Mouse (Mus musculus) hindbrain, embryonic 16.5 days (tissue): ENCODE results near the gene Muc3a. TPM values are rescaled to one million over a fixed set of nuclear protein-coding genes. Genes with fewer than 3 reads are reported as not detected.

Experiments used
- polyA plus RNA-seq: library from polyadenylated mRNA; unstranded; fragments of >200 nt; fragmentation: Nextera tagmentation; extraction: Ambion mirVana; gene quantifications from 2 replicates; pipeline ENCODE4 v1.2.1, GENCODE M21; 2015

The Muc3a gene
- polyA plus RNA-seq, 1 experiment from 2014 or later, result 0.55 TPM

Other genes with a start within 250 kb of the Muc3a start
- gene Cldn15, start 245.8 kb downstream of the Muc3a start, polyA plus RNA-seq, result 0.16 and 0.30 TPM in 2 replicates
- gene Plod3, start 225.4 kb downstream of the Muc3a start, polyA plus RNA-seq, result 36.3 and 39.7 TPM in 2 replicates
- 144 and 156 TPM in 2 replicates for gene Znhit1, start 224.4 kb downstream of the Muc3a start, polyA plus RNA-seq
- 14.1 and 17.0 TPM in 2 replicates for gene Vgf, start 186.0 kb downstream of the Muc3a start, polyA plus RNA-seq
- gene Ap1s1, start 166.3 kb downstream of the Muc3a start, polyA plus RNA-seq, result 242 and 260 TPM in 2 replicates
- 0.14 TPM in 1 of 2 replicates, not detected in the other for gene Serpine1, start 140.1 kb downstream of the Muc3a start, polyA plus RNA-seq
- 1.8 and 2.3 TPM in 2 replicates for gene Trim56, start 96.2 kb downstream of the Muc3a start, polyA plus RNA-seq
- not detected in 2 replicates for gene Muc3, start 63.1 kb downstream of the Muc3a start, polyA plus RNA-seq
- gene Ache, start 75.1 kb upstream of the Muc3a start, polyA plus RNA-seq, result 86.8 and 102 TPM in 2 replicates
- 25.5 and 29.6 TPM in 2 replicates for gene Ufsp1, start 82.2 kb upstream of the Muc3a start, polyA plus RNA-seq
- gene Srrt, start 95.3 kb upstream of the Muc3a start, polyA plus RNA-seq, result 88.1 and 100 TPM in 2 replicates
- 13.2 and 17.3 TPM in 2 replicates for gene Trip6, start 102.0 kb upstream of the Muc3a start, polyA plus RNA-seq
- gene Slc12a9, start 121.2 kb upstream of the Muc3a start, polyA plus RNA-seq, result 24.5 and 26.7 TPM in 2 replicates
- 5.8 and 9.2 TPM in 2 replicates for gene Ephb4, start 137.7 kb upstream of the Muc3a start, polyA plus RNA-seq